Mouse (Mus musculus) B cell, adult 2 months (primary cell): Measurements from ENCODE around the gene Mthfsl.
"Not testable (repeated sequence)": the region's sequence is repeated elsewhere in the genome, so short reads cannot be mapped to it uniquely, and the experiment has no call there.

Experiments
- DNase-seq, 2 experiments: peaks; one replicate each; pipeline ENCODE4 v3.0.0; 2022

Mthfsl gene

GRCm38 (mm10) chr9:88719989-88720537, at the start of gene Mthfsl:
TSS of gene Mthfsl (minus strand) at chr9:88720296.
- DNase-seq = peak; percentile 48 to 51

GRCm38 (mm10) chr9:88769470-88769869, 49.4 kb upstream of the Mthfsl start:
- not testable (repeated sequence) for DNase-seq

- DNase-seq = peak; percentile 69 to 70
Measured at GRCm38 (mm10) chr9:88746687-88747086, 26.6 kb upstream of the Mthfsl start.

GRCm38 (mm10) chr9:88746046-88746445, 25.9 kb upstream of the Mthfsl start:
- DNase-seq = not testable (repeated sequence)

GRCm38 (mm10) chr9:88735289-88735688, 15.2 kb upstream of the Mthfsl start:
- DNase-seq = not testable (repeated sequence)

- DNase-seq = not testable (repeated sequence)
Measured at GRCm38 (mm10) chr9:88733182-88733581, 13.1 kb upstream of the Mthfsl start.

- not testable (repeated sequence) for DNase-seq
Measured at GRCm38 (mm10) chr9:88732334-88732733, 12.2 kb upstream of the Mthfsl start.

- peak; percentile 65 to 67 for DNase-seq
Measured at GRCm38 (mm10) chr9:88731728-88732127, 11.6 kb upstream of the Mthfsl start, which contains the start of gene Bcl2a1d. TSS of gene Bcl2a1d (minus strand) at chr9:88731914.

GRCm38 (mm10) chr9:88728311-88728710, 8.2 kb upstream of the Mthfsl start:
- DNase-seq = peak; percentile 54 to 55

GRCm38 (mm10) chr9:88721628-88722027, 1.5 kb upstream of the Mthfsl start:
- DNase-seq = not testable (repeated sequence)

- DNase-seq = peak; percentile 48 to 65
Measured at GRCm38 (mm10) chr9:88719073-88719921, 799 bp downstream of the Mthfsl start.

GRCm38 (mm10) chr9:88718593-88718992, 1.5 kb downstream of the Mthfsl start:
- DNase-seq = not testable (repeated sequence)

GRCm38 (mm10) chr9:88718140-88718539, 2.0 kb downstream of the Mthfsl start:
- DNase-seq = peak; percentile 56 to 58

GRCm38 (mm10) chr9:88714515-88714914, 5.6 kb downstream of the Mthfsl start:
- not testable (repeated sequence) for DNase-seq

- DNase-seq = not testable (repeated sequence)
Measured at GRCm38 (mm10) chr9:88712164-88712749, 7.8 kb downstream of the Mthfsl start.

- not testable (repeated sequence) for DNase-seq
Measured at GRCm38 (mm10) chr9:88710910-88711438, 9.1 kb downstream of the Mthfsl start.

GRCm38 (mm10) chr9:88710439-88710838, 9.7 kb downstream of the Mthfsl start:
- DNase-seq = not testable (repeated sequence)

- not testable (repeated sequence) for DNase-seq
Measured at GRCm38 (mm10) chr9:88709794-88710193, 10.3 kb downstream of the Mthfsl start.

- no peak for DNase-seq
Measured at GRCm38 (mm10) chr9:88709304-88709703, 10.8 kb downstream of the Mthfsl start.

- no peak for DNase-seq
Measured at GRCm38 (mm10) chr9:88706700-88707099, 13.4 kb downstream of the Mthfsl start.

- not testable (repeated sequence) for DNase-seq
Measured at GRCm38 (mm10) chr9:88705157-88705556, 14.9 kb downstream of the Mthfsl start.

- DNase-seq = not testable (repeated sequence)
Measured at GRCm38 (mm10) chr9:88698746-88699145, 21.4 kb downstream of the Mthfsl start.

- not testable (repeated sequence) for DNase-seq
Measured at GRCm38 (mm10) chr9:88691307-88691706, 28.8 kb downstream of the Mthfsl start.
